Mouse (Mus musculus): ENCODE data around the gene Naa80. TPM values are rescaled to one million over a fixed set of nuclear protein-coding genes. Genes with fewer than 3 reads are reported as not detected.

The Naa80 gene
- polyA plus RNA-seq, 1 experiment, result 35.5 TPM

GRCm38 (mm10) chr9:107612945-107613569, 34.4 kb downstream of the Naa80 start:
- TF ChIP-seq GATA1 (IDR thresholded peaks at IDR 0.05; ENCODE audit: low read length), result no peak

GRCm38 (mm10) chr9:107615035-107615434, 36.3 kb downstream of the Naa80 start:
- TF ChIP-seq GATA1 (IDR thresholded peaks at IDR 0.05; ENCODE audit: low read length), result no peak

- no peak for TF ChIP-seq GATA1 (IDR thresholded peaks at IDR 0.05; ENCODE audit: low read length)
These were observed 38.8 kb downstream of the Naa80 start for GRCm38 (mm10) chr9:107617461-107617860.

- TF ChIP-seq GATA1 (IDR thresholded peaks at IDR 0.05; ENCODE audit: low read length), result no peak
These were observed 39.4 kb downstream of the Naa80 start for GRCm38 (mm10) chr9:107618098-107618497.

- TF ChIP-seq GATA1 (IDR thresholded peaks at IDR 0.05; ENCODE audit: low read length), result no peak
These were observed 40.3 kb downstream of the Naa80 start for GRCm38 (mm10) chr9:107618778-107619545.

- TF ChIP-seq GATA1 (IDR thresholded peaks at IDR 0.05; ENCODE audit: low read length), result no peak
These were observed 40.8 kb downstream of the Naa80 start for GRCm38 (mm10) chr9:107619546-107619879.

GRCm38 (mm10) chr9:107620954-107621353, 42.3 kb downstream of the Naa80 start:
- TF ChIP-seq GATA1 (IDR thresholded peaks at IDR 0.05; ENCODE audit: low read length), result no peak

- no peak for TF ChIP-seq GATA1 (IDR thresholded peaks at IDR 0.05; ENCODE audit: low read length)
These were observed 45.9 kb downstream of the Naa80 start for GRCm38 (mm10) chr9:107624539-107624938.

- no peak for TF ChIP-seq GATA1 (IDR thresholded peaks at IDR 0.05; ENCODE audit: low read length)
These were observed 46.3 kb downstream of the Naa80 start for GRCm38 (mm10) chr9:107624951-107625350.

GRCm38 (mm10) chr9:107625351-107626128, 46.9 kb downstream of the Naa80 start:
- no peak for TF ChIP-seq GATA1 (IDR thresholded peaks at IDR 0.05; ENCODE audit: low read length)

GRCm38 (mm10) chr9:107626158-107626843, 47.6 kb downstream of the Naa80 start:
- TF ChIP-seq GATA1 (IDR thresholded peaks at IDR 0.05; ENCODE audit: low read length), result no peak

GRCm38 (mm10) chr9:107626844-107627277, 48.2 kb downstream of the Naa80 start:
- TF ChIP-seq GATA1 (IDR thresholded peaks at IDR 0.05; ENCODE audit: low read length), result no peak

- TF ChIP-seq GATA1 (IDR thresholded peaks at IDR 0.05; ENCODE audit: low read length), result no peak
These were observed 48.9 kb downstream of the Naa80 start for GRCm38 (mm10) chr9:107627387-107628255.

GRCm38 (mm10) chr9:107628721-107629410, 50.2 kb downstream of the Naa80 start:
- TF ChIP-seq GATA1 (IDR thresholded peaks at IDR 0.05; ENCODE audit: low read length), result no peak
